28 mouse cellular contexts compared by ENCODE assay signal in genomic region chr1:23426447-23426846, GRCm38 (mm10). TPM values are rescaled to one million over a fixed set of nuclear protein-coding genes. Genes with fewer than 3 reads are reported as not detected.
DNase-seq lines count a peak whose midpoint lies in the region; ATAC-seq and TF ChIP-seq lines count a peak whose summit lies in the region.
"Had no signal": no experiment of that assay in that cellular context is flagged by ENCODE, and none has a peak within 500 bp of the region (broad histone marks: within the 10 kb centered on the region; RNA-seq: fewer than 3 reads in every experiment).

No protein-coding gene starts in this region.

- no peak overlapping the region; the same call in 1 of the 2 replicates for H3K4me3 ChIP-seq in G1E (ENCODE audit: low read depth, low read length)
- H3K4me3 ChIP-seq in liver, embryonic 11.5 days (ENCODE audit: low read depth, low read length): no peak overlapping the region
- no peak overlapping the region for H3K4me3 ChIP-seq in liver, postnatal 0 days (ENCODE audit: low read depth, low read length)
- H3K4me3 ChIP-seq: embryonic facial prominence, embryonic 15.5 days; forebrain, embryonic 10.5 days; heart, embryonic 13.5 days; hindbrain, embryonic 12.5 days; myocyte; neural tube, embryonic 13.5 days had no signal

- 0 out of 2 replicates have a peak, but pooled peaks have one; percentile 40 for ATAC-seq in G1E (ENCODE audit: extremely low read depth, insufficient number of reproducible peaks, low FRiP score, poor library complexity, severe bottlenecking)
- ATAC-seq in liver, embryonic 11.5 days (replicated peaks; ENCODE audit: low FRiP score): peak; percentile 94
- peak; percentile 91 for ATAC-seq in liver, postnatal 0 days
- ATAC-seq: activated CD4-positive, CD25-positive, alpha-beta regulatory T cell, adult 4 months; forebrain, embryonic 16.5 days; midbrain, embryonic 16.5 days had no signal

- peaks cover 18% of the 10 kb centered on the region for H3K4me1 ChIP-seq in G1E (ENCODE audit: insufficient read depth, low read depth, low read length)
- no peaks in the 10 kb centered on the region; the same call in 1 of the 2 replicates for H3K4me1 ChIP-seq in liver, embryonic 11.5 days (replicated peaks; ENCODE audit: control insufficient read depth, insufficient read depth, low read length)
- H3K4me1 ChIP-seq in liver, postnatal 0 days (ENCODE audit: insufficient read depth): no peaks in the 10 kb centered on the region
- H3K4me1 ChIP-seq: embryonic facial prominence, embryonic 15.5 days; forebrain, embryonic 10.5 days; heart, embryonic 13.5 days; hindbrain, embryonic 12.5 days; neural tube, embryonic 13.5 days had no signal

- no peak overlapping the region for H3K9ac ChIP-seq in liver, embryonic 11.5 days (ENCODE audit: low read depth, low read length)
- no peak overlapping the region for H3K9ac ChIP-seq in liver, postnatal 0 days (replicated peaks)
- H3K9ac ChIP-seq: embryonic facial prominence, embryonic 15.5 days; heart, embryonic 13.5 days; hindbrain, embryonic 12.5 days; neural tube, embryonic 13.5 days had no signal

- H3K36me3 ChIP-seq in G1E (replicated peaks): no peaks in the 10 kb centered on the region
- no peaks in the 10 kb centered on the region for H3K36me3 ChIP-seq in liver, embryonic 11.5 days (ENCODE audit: control insufficient read depth, insufficient read depth, low read length)
- no peaks in the 10 kb centered on the region for H3K36me3 ChIP-seq in liver, postnatal 0 days (replicated peaks; ENCODE audit: insufficient read depth, low read length)
- H3K36me3 ChIP-seq: embryonic facial prominence, embryonic 15.5 days; forebrain, embryonic 10.5 days; heart, embryonic 13.5 days; hindbrain, embryonic 12.5 days; neural tube, embryonic 13.5 days had no signal

- no peak for TF ChIP-seq CTCF in G1E (IDR thresholded peaks at IDR 0.05; ENCODE audit: low read depth, low read length)
- no peak for TF ChIP-seq CTCF in liver, postnatal 0 days (IDR thresholded peaks at IDR 0.05; ENCODE audit: low read depth)

- no peak overlapping the region for H3K4me2 ChIP-seq in liver, embryonic 11.5 days
- H3K4me2 ChIP-seq in liver, postnatal 0 days (ENCODE audit: low read depth, low read length): no peak overlapping the region
- H3K4me2 ChIP-seq: embryonic facial prominence, embryonic 15.5 days; heart, embryonic 13.5 days; hindbrain, embryonic 12.5 days; neural tube, embryonic 13.5 days had no signal

- no peak for DNase-seq in G1E (ENCODE audit: low spot score)
- DNase-seq in c-Kit-positive CD71-positive TER-119-negative erythroid progenitor cells, embryonic 14.5 days (ENCODE audit: low read depth): peak; percentile 41
- DNase-seq in liver, embryonic 11.5 days (ENCODE audit: low spot score): no peak
- peak; percentile 26 for DNase-seq in liver, postnatal 0 days
- no peak for DNase-seq in cerebellum, postnatal 10 days
- no peak for DNase-seq in thymus, postnatal 10 days (ENCODE audit: low spot score in 2 of 2)
- DNase-seq in ovary, postnatal 36 days (ENCODE audit: low spot score): no peak
- DNase-seq: adrenal gland, adult 8-10 months; B cell, adult 2 months; cerebellum, adult 2 months; gastrocnemius, postnatal 10 days; heart, adult 11 months; heart, postnatal 14 days; kidney, adult 18-20 months; lung, adult 18-20 months; lung, postnatal 14 days; thymus, postnatal 4 days had no signal

- no peaks in the 10 kb centered on the region for H3K27me3 ChIP-seq in G1E (ENCODE audit: insufficient read depth, low read length)
- no peaks in the 10 kb centered on the region for H3K27me3 ChIP-seq in liver, embryonic 11.5 days (replicated peaks; ENCODE audit: control insufficient read depth, insufficient read depth, low read length)
- H3K27me3 ChIP-seq in liver, postnatal 0 days (ENCODE audit: insufficient read depth, low read length): no peaks in the 10 kb centered on the region
- H3K27me3 ChIP-seq: CH12.LX; embryonic facial prominence, embryonic 15.5 days; heart, embryonic 13.5 days; hindbrain, embryonic 12.5 days; neural tube, embryonic 13.5 days had no signal

- WGBS in liver, embryonic 11.5 days: 53% methylated on average over 2 of the region's 2 CpGs
- 64% methylated on average over 2 of the region's 2 CpGs for WGBS in liver, postnatal 0 days (ENCODE audit: insufficient replicate concordance)

- TF ChIP-seq EP300 in liver, postnatal 0 days (IDR thresholded peaks at IDR 0.05; ENCODE audit: low read depth): 0 out of 2 replicates have a peak, but pooled peaks have one; percentile 22

- H3K27ac ChIP-seq in liver, embryonic 11.5 days (ENCODE audit: low read depth, low read length): no peak overlapping the region; the same call in 1 of the 2 replicates
- no peak overlapping the region for H3K27ac ChIP-seq in liver, postnatal 0 days (ENCODE audit: low read depth)
- H3K27ac ChIP-seq: embryonic facial prominence, embryonic 15.5 days; forebrain, embryonic 10.5 days; heart, embryonic 13.5 days; hindbrain, embryonic 12.5 days; kidney, postnatal 0 days; neural tube, embryonic 13.5 days had no signal

- peaks cover 8% of the 10 kb centered on the region for H3K9me3 ChIP-seq in G1E (replicated peaks)
- H3K9me3 ChIP-seq in liver, embryonic 11.5 days (ENCODE audit: control insufficient read depth, low read length): no peaks in the 10 kb centered on the region
- H3K9me3 ChIP-seq in liver, postnatal 0 days (ENCODE audit: low read length): 0 out of 2 replicates have a peak, but pooled peaks cover 3% of the 10 kb centered on the region
- H3K9me3 ChIP-seq: embryonic facial prominence, embryonic 15.5 days had no signal

RNA-seq across cellular contexts. Expression of gene Ogfrl1, which starts 28.9 kb away (rescaled TPM):
- 31.1 and 36.6 TPM in 2 replicates for total RNA-seq in G1E (2014; fragmentation: Nextera tagmentation)
- 12.5 and 13.5 TPM in 2 replicates for total RNA-seq in G1E (2017)
- polyA plus RNA-seq in G1E (2012): 10.8 and 14.2 TPM in 2 replicates
- 24.2 and 27.4 TPM in 2 replicates for polyA plus RNA-seq in liver, embryonic 11.5 days (2014; fragmentation: Nextera tagmentation; extraction: Ambion mirVana)
- polyA plus RNA-seq in liver, postnatal 0 days (2015; fragmentation: Nextera tagmentation; extraction: Ambion mirVana): 8.7 and 11.1 TPM in 2 replicates
- total RNA-seq: CH12.LX had no signal

Comparison
In these comparisons a context has a peak if more than half of its experiments do, and no peak if none do; other contexts are left out.
1. DNase-seq: peak in c-Kit-positive CD71-positive TER-119-negative erythroid progenitor cells, embryonic 14.5 days (single experiment) and liver, postnatal 0 days (single experiment); none in G1E (single experiment), liver, embryonic 11.5 days (single experiment), cerebellum, postnatal 10 days (0 of 2), thymus, postnatal 10 days (0 of 2) and ovary, postnatal 36 days (single experiment).
2. ATAC-seq: peak in every context shown above with its lines; median percentile 94 in liver, embryonic 11.5 days; 91 in liver, postnatal 0 days; 40 in G1E.